In the genomic region with DNA sequence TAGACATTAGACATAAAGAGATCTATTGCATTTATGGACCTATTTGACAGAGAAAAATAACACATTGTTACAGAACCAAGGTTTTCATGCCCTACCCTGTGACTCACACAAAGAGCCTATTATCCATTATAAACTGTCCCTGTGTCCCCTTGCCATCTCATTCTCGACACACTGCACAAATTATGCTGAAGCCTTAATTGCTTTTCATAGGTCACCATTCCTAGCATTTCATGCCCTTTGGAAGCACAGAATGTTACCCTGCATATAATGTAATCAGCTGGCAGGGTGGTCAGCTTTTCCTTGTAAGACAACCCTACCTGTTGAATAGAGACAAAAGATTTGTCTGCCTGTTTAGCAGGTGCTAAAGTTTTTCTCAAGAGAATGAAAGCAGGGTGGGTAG, we compare ENCODE assay signal across 15 mouse cellular contexts.
A peak's percentile ranks its signal among the peaks of the same experiment; 100 is the strongest.
DNase-seq lines count a peak whose midpoint lies in the region.
"Had no signal": no experiment of that assay in that cellular context is flagged by ENCODE, and none has a peak within 500 bp of the region (broad histone marks: within the 10 kb centered on the region; RNA-seq: fewer than 3 reads in every experiment).

No protein-coding gene starts in this region.

- DNase-seq in retina, postnatal 1 day, result peak; percentile 65
- no peak for DNase-seq in retina, embryonic 14.5 days (ENCODE audit: low spot score)
- peak; percentile 82 for DNase-seq in Muller cell, postnatal 12 days (ENCODE audit: inconsistent ontology term)
- peak; percentile 2 for DNase-seq in mesoderm, embryonic 11.5 days (ENCODE audit: low read depth, low spot score)
- DNase-seq in lung, postnatal 25 days (ENCODE audit: low spot score), result no peak
- DNase-seq: adrenal gland, adult 2 months; adrenal gland, postnatal 10 days; adrenal gland, postnatal 25 days; B cell, adult 2 months; cerebellum, adult 11-12 months; cerebellum, adult 2 months; cerebellum, adult 9-10 months; cerebellum, postnatal 10 days; cerebellum, postnatal 25 days; forebrain, postnatal 0 days had no signal

Comparison
In these comparisons a context has a peak if more than half of its experiments do, and no peak if none do; other contexts are left out.
1. DNase-seq: peak in retina, postnatal 1 day (single experiment), Muller cell, postnatal 12 days (single experiment) and mesoderm, embryonic 11.5 days (single experiment); none in retina, embryonic 14.5 days (single experiment) and lung, postnatal 25 days (single experiment).